Comparison of ENCODE assay signal across 8 mouse cellular contexts in genomic region chr14:52118456-52118822, GRCm38 (mm10). TPM values are rescaled to one million over a fixed set of nuclear protein-coding genes. Genes with fewer than 3 reads are reported as not detected.
A peak's percentile ranks its signal among the peaks of the same experiment; 100 is the strongest.
DNase-seq lines count a peak whose midpoint lies in the region; ATAC-seq and TF ChIP-seq lines count a peak whose summit lies in the region.

No protein-coding gene starts in this region.

- peaks cover 2% of the 10 kb centered on the region for H3K4me1 ChIP-seq in ES-Bruce4 (ENCODE audit: control insufficient read depth, insufficient read depth, low read length)
- H3K4me1 ChIP-seq in hindbrain, embryonic 11.5 days (replicated peaks; ENCODE audit: control insufficient read depth, insufficient read depth, low read length) = no peaks in the 10 kb centered on the region
- peaks cover 20% of the 10 kb centered on the region for H3K4me1 ChIP-seq in liver, embryonic 15.5 days (replicated peaks)

- no peak for DNase-seq in gastrocnemius, adult 2 months
- DNase-seq in gastrocnemius, adult 18-20 months (ENCODE audit: low spot score) = no peak
- DNase-seq in hindbrain, embryonic 11.5 days (ENCODE audit: low spot score) = peak; percentile 47
- DNase-seq in thymus, postnatal 25 days = no peak
- no peak for DNase-seq in adipocyte (ENCODE audit: low spot score)
- DNase-seq in gastrocnemius, postnatal 25 days = no peak

- TF ChIP-seq CTCF in gastrocnemius, adult 2 months (IDR thresholded peaks at IDR 0.05) = no peak
- TF ChIP-seq CTCF in ES-Bruce4 (IDR thresholded peaks at IDR 0.05; ENCODE audit: low read depth, low read length) = no peak

- WGBS in hindbrain, embryonic 11.5 days = 25% methylated on average over 8 of the region's 8 CpGs
- WGBS in liver, embryonic 15.5 days (ENCODE audit: insufficient replicate concordance) = 5% methylated on average over 8 of the region's 8 CpGs

- peak overlapping the region; percentile 95 for H3K4me2 ChIP-seq in hindbrain, embryonic 11.5 days (replicated peaks; ENCODE audit: low read depth, low read length)
- peak overlapping the region; percentile 95 for H3K4me2 ChIP-seq in liver, embryonic 15.5 days

- peak overlapping the region; percentile 77 for H3K4me3 ChIP-seq in gastrocnemius, adult 2 months
- H3K4me3 ChIP-seq in ES-Bruce4 (ENCODE audit: low read depth, low read length) = no peak overlapping the region
- peak overlapping the region; percentile 54; the same call in 1 of the 2 replicates for H3K4me3 ChIP-seq in hindbrain, embryonic 11.5 days (ENCODE audit: low read depth, low read length)
- H3K4me3 ChIP-seq in liver, embryonic 15.5 days (replicated peaks) = peak overlapping the region; percentile 60

- intact Hi-C loops in gastrocnemius, adult 2 months (cut with DNase I) = no loop called here

- no peak for TF ChIP-seq EP300 in ES-Bruce4 (IDR thresholded peaks at IDR 0.05; ENCODE audit: insufficient read depth, low read depth, low read length)

- TF ChIP-seq POLR2A in ES-Bruce4 (IDR thresholded peaks at IDR 0.05; ENCODE audit: insufficient read depth, low read length) = no peak

- H3K27ac ChIP-seq in gastrocnemius, adult 2 months = no peak overlapping the region; the same call in 1 of the 2 replicates
- H3K27ac ChIP-seq in ES-Bruce4 (ENCODE audit: insufficient read depth, low read length) = peak overlapping the region; percentile 26; the same call in 1 of the 2 replicates
- peak overlapping the region; percentile 69 for H3K27ac ChIP-seq in hindbrain, embryonic 11.5 days (ENCODE audit: low read depth, low read length)
- peak overlapping the region; percentile 61; the same call in 1 of the 2 replicates for H3K27ac ChIP-seq in liver, embryonic 15.5 days (replicated peaks)

- peak; percentile 49; the same call in 1 of the 2 replicates for ATAC-seq in hindbrain, embryonic 11.5 days (ENCODE audit: low FRiP score)
- ATAC-seq in liver, embryonic 15.5 days (ENCODE audit: insufficient read depth) = peak; percentile 47; the same call in 1 of the 2 replicates

- H3K36me3 ChIP-seq in ES-Bruce4 (ENCODE audit: control insufficient read depth, insufficient read depth, low read length, poor library complexity, severe bottlenecking) = no peaks in the 10 kb centered on the region
- H3K36me3 ChIP-seq in hindbrain, embryonic 11.5 days (ENCODE audit: control insufficient read depth, insufficient read depth, low read length) = no peaks in the 10 kb centered on the region
- H3K36me3 ChIP-seq in liver, embryonic 15.5 days (replicated peaks) = no peaks in the 10 kb centered on the region

- peak overlapping the region; percentile 11; the same call in 1 of the 2 replicates for H3K9ac ChIP-seq in ES-Bruce4 (ENCODE audit: low read depth, poor library complexity, severe bottlenecking)
- H3K9ac ChIP-seq in hindbrain, embryonic 11.5 days (ENCODE audit: low read depth, low read length) = peak overlapping the region; percentile 75
- H3K9ac ChIP-seq in liver, embryonic 15.5 days = peak overlapping the region; percentile 52; the same call in 1 of the 2 replicates

- no peaks in the 10 kb centered on the region for H3K9me3 ChIP-seq in ES-Bruce4 (replicated peaks; ENCODE audit: control insufficient read depth, insufficient read depth, low read length, poor library complexity, severe bottlenecking)
- H3K9me3 ChIP-seq in hindbrain, embryonic 11.5 days (ENCODE audit: control insufficient read depth, low read length) = no peaks in the 10 kb centered on the region
- no peaks in the 10 kb centered on the region for H3K9me3 ChIP-seq in liver, embryonic 15.5 days (replicated peaks)

- H3K27me3 ChIP-seq in ES-Bruce4 (ENCODE audit: control insufficient read depth, insufficient read depth, low read length, poor library complexity, severe bottlenecking) = no peaks in the 10 kb centered on the region
- H3K27me3 ChIP-seq in hindbrain, embryonic 11.5 days (ENCODE audit: control insufficient read depth, insufficient read depth, low read length) = no peaks in the 10 kb centered on the region
- H3K27me3 ChIP-seq in liver, embryonic 15.5 days = peaks cover 37% of the 10 kb centered on the region

RNA-seq across cellular contexts. Expression of gene Rpgrip1, which starts 7.9 kb away (rescaled TPM):
- total RNA-seq in gastrocnemius, adult 2 months (2021) = not detected
- under 1 TPM in 1 of 2 experiments, not detected in 1; 0.09 TPM for total RNA-seq in gastrocnemius, adult 18-20 months (2021)
- 6.7 and 9.0 TPM in 2 replicates for polyA plus RNA-seq in ES-Bruce4 (2011; ENCODE audit: insufficient read depth, insufficient read length, low read depth, missing spikeins)
- 68.4 and 86.9 TPM in 2 replicates for polyA plus RNA-seq in hindbrain, embryonic 11.5 days (2014; fragmentation: Nextera tagmentation; extraction: Ambion mirVana)
- 37.6 and 39.5 TPM in 2 replicates for polyA plus RNA-seq in liver, embryonic 15.5 days (2015; fragmentation: Nextera tagmentation; extraction: Ambion mirVana)
- total RNA-seq in gastrocnemius, postnatal 25 days (2021) = not detected

RNA-seq across cellular contexts. Expression of gene Hnrnpc, which starts 14.6 kb away (rescaled TPM):
- total RNA-seq in gastrocnemius, adult 2 months (2021) = 100 to 1,000 TPM in 1 of 2 experiments, 10 to 100 TPM in 1; 81.7 to 100 TPM
- total RNA-seq in gastrocnemius, adult 18-20 months (2021) = 10 to 100 TPM; 71.5 to 86.7 TPM
- polyA plus RNA-seq in ES-Bruce4 (2011; ENCODE audit: insufficient read depth, insufficient read length, low read depth, missing spikeins) = 949 and 975 TPM in 2 replicates
- polyA plus RNA-seq in hindbrain, embryonic 11.5 days (2014; fragmentation: Nextera tagmentation; extraction: Ambion mirVana) = 962 and 981 TPM in 2 replicates
- 215 and 238 TPM in 2 replicates for polyA plus RNA-seq in liver, embryonic 15.5 days (2015; fragmentation: Nextera tagmentation; extraction: Ambion mirVana)
- total RNA-seq in gastrocnemius, postnatal 25 days (2021) = 10 to 100 TPM; 71.5 to 72.2 TPM

Comparison
In these comparisons a context has a peak if more than half of its experiments do, and no peak if none do; other contexts are left out.
1. H3K9ac ChIP-seq: peak in every context shown above with its lines; median percentile 75 in hindbrain, embryonic 11.5 days; 52 in liver, embryonic 15.5 days; 11 in ES-Bruce4.